Mouse (Mus musculus) limb, embryonic 13.5 days (tissue): ENCODE measurements around the gene Spg20. TPM values are rescaled to one million over a fixed set of nuclear protein-coding genes. Genes with fewer than 3 reads are reported as not detected.

Source experiments
- ATAC-seq: fragments of 200-750 bp; cut with Nextera tagmentation; 2 replicates; pipeline ENCODE4 v1.8.0; 2017; ENCODE audit warnings: low read depth, moderate number of reproducible peaks, moderate TSS enrichment; ENCODE audit not compliant: low FRiP score
- H3K27ac ChIP-seq: fragments of 300-500 bp; sonication (generic); 2 replicates; pipeline ENCODE4 v1.5.1; 2015; ENCODE audit warnings: inconsistent platforms, mild to moderate bottlenecking, moderate library complexity
- H3K27me3 ChIP-seq: fragments of 300-500 bp; sonication (generic); 2 replicates; pipeline ENCODE4 v1.6.1; 2015; ENCODE audit warnings: mild to moderate bottlenecking, inconsistent platforms
- H3K36me3 ChIP-seq: fragments of 300-500 bp; sonication (generic); 2 replicates; pipeline ENCODE4 v1.6.1; 2015; ENCODE audit warnings: inconsistent platforms, mild to moderate bottlenecking, moderate library complexity
- H3K4me1 ChIP-seq: fragments of 300-500 bp; sonication (generic); 2 replicates; pipeline ENCODE4 v1.6.1; 2015; ENCODE audit warnings: inconsistent platforms
- H3K4me2 ChIP-seq: fragments of 300-500 bp; sonication (generic); replicated peaks from 2 replicates; pipeline ENCODE4 v1.6.1; 2015; ENCODE audit warnings: inconsistent platforms, mild to moderate bottlenecking, moderate library complexity
- H3K4me3 ChIP-seq: fragments of 300-500 bp; sonication (generic); 2 replicates; pipeline ENCODE4 v1.5.1; 2015; ENCODE audit warnings: moderate library complexity, mild to moderate bottlenecking, inconsistent platforms
- H3K9ac ChIP-seq: fragments of 300-500 bp; sonication (generic); 2 replicates; pipeline ENCODE4 v1.6.1; 2015; ENCODE audit warnings: mild to moderate bottlenecking, inconsistent platforms
- H3K9me3 ChIP-seq: fragments of 300-500 bp; sonication (generic); 2 replicates; pipeline ENCODE4 v1.6.1; 2016; ENCODE audit warnings: inconsistent platforms
- WGBS: fragments of 180-500 bp; shearing (Covaris S2); methylation state at CpG from one replicate; pipeline ENCODE4 v1.1.7; 2015; 5-methylcytosine and 5-hydroxymethylcytosine counted together
- polyA plus RNA-seq: library from polyadenylated mRNA; unstranded; fragments of >200 nt; fragmentation: Nextera tagmentation; extraction: Ambion mirVana; gene quantifications from 2 replicates; pipeline ENCODE4 v1.2.1, GENCODE M21; 2015

Gene Spg20
- 87.7 and 92.6 TPM in 2 replicates for polyA plus RNA-seq

DNA sequence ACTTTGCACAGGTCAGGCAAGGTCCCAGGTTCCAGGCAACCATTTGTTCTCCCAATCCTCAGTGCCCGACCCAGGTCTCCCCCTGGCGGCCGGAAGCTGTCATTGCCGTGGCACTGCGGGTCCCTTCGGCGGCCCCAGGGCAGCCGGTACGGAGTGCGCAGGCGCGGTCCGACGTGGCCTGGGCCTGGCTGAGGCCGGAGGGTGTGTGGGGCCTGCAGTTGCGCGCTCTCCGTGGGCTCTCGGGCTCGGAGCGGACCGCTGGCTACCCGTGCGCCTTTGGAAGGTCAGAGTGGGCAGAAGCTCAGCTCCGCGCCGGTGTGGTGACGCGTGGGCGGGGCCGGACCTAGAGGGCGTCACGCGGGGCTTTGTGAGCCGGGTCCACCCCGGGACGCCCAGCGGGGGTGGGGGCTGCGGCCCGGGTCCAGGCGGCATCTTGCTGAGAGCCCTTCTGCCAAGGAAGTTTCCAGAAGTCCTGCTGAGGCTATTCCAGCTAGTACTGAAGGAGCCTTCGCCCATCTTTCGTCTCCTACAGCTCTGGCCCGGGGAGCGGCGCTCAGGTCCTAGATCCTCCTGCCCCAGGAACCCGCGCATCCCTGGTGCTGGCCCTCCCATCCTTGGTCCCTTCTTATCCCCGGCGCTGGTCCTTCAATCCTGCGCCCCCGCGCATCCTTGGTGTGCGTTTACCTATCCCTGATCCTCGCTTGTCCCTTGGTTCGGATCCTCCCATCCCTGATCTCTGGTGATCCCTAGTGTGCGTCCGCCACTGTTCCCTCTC lies at the start of gene Spg20:
Spg20 (plus strand) TSS at position 174 of the 775 bp plus-strand sequence.
- under 1% methylated on average over 55 of the region's 58 CpGs for WGBS
- Histone ChIP-seq H3K27ac (peak within 1 kb of the TSS; percentile 97), H3K9ac (peak within 1 kb of the TSS; percentile 96), H3K36me3 (peaks cover 8% of the 10 kb centered on the region), H3K4me1 (peaks cover 20% of the 10 kb centered on the region), H3K27me3 (no peaks in the 10 kb centered on the region), H3K4me2 (peak within 1 kb of the TSS; percentile 71), H3K4me3 (peak within 1 kb of the TSS; percentile 85), H3K9me3 (no peaks in the 10 kb centered on the region)
- ATAC-seq = peak; percentile 95

GRCm38 (mm10) chr3:55062653-55063052 lies 49.3 kb upstream of the Spg20 start:
- H3K9me3 ChIP-seq = no peaks in the 10 kb centered on the region
- H3K4me1 ChIP-seq = 0 out of 2 replicates have a peak, but pooled peaks cover 6% of the 10 kb centered on the region
- no peaks in the 10 kb centered on the region for H3K36me3 ChIP-seq
- WGBS = 70% methylated on average over 9 of the region's 9 CpGs
- no peak overlapping the region for H3K9ac ChIP-seq
- H3K27me3 ChIP-seq = peaks cover 28% of the 10 kb centered on the region
- no peak overlapping the region for H3K4me2 ChIP-seq
- no peak overlapping the region for H3K27ac ChIP-seq
- no peak overlapping the region for H3K4me3 ChIP-seq
- ATAC-seq = no peak

DNA sequence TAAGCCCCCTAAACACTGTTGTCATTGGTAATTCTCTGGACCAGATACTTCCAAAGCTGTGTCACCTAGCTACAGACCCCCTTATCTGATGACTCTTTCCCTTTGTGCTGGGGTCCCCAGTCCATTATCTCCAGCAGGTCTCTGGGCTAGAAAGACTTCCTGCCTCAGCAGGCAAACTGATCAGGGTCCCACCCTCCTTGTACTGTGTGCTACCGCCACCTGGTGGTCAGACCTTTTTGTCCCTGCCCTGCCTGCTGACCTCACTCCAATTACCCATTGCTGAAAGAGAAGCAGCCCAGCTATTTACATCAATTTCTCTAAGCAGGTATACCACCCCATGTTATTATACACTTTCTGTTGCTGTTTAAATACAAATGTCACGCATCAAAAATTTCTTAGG lies 47.5 kb upstream of the Spg20 start:
- WGBS = 21% methylated on average over 2 of the region's 2 CpGs
- H3K4me3 ChIP-seq = no peak overlapping the region
- peaks cover 25% of the 10 kb centered on the region for H3K27me3 ChIP-seq
- ATAC-seq = no peak
- H3K27ac ChIP-seq = no peak overlapping the region
- H3K36me3 ChIP-seq = no peaks in the 10 kb centered on the region
- no peaks in the 10 kb centered on the region for H3K9me3 ChIP-seq
- no peak overlapping the region for H3K4me2 ChIP-seq
- no peak overlapping the region for H3K9ac ChIP-seq
- H3K4me1 ChIP-seq = 0 out of 2 replicates have a peak, but pooled peaks cover 6% of the 10 kb centered on the region

- no peaks in the 10 kb centered on the region for H3K9me3 ChIP-seq
- no peak overlapping the region for H3K4me3 ChIP-seq
- H3K36me3 ChIP-seq = no peaks in the 10 kb centered on the region
- 62% methylated on average over 14 of the region's 14 CpGs for WGBS
- H3K27me3 ChIP-seq = peaks cover 25% of the 10 kb centered on the region
- H3K27ac ChIP-seq = no peak overlapping the region
- no peak for ATAC-seq
- H3K9ac ChIP-seq = no peak overlapping the region
- H3K4me1 ChIP-seq = 0 out of 2 replicates have a peak, but pooled peaks cover 6% of the 10 kb centered on the region
- no peak overlapping the region for H3K4me2 ChIP-seq
Measured at GRCm38 (mm10) chr3:55065738-55066665, 45.9 kb upstream of the Spg20 start.

GRCm38 (mm10) chr3:55066666-55067023 lies 45.3 kb upstream of the Spg20 start:
- Histone ChIP-seq H3K27ac (no peak overlapping the region), H3K9ac (no peak overlapping the region), H3K27me3 (peaks cover 25% of the 10 kb centered on the region), H3K9me3 (no peaks in the 10 kb centered on the region), H3K4me1 (0 out of 2 replicates have a peak, but pooled peaks cover 6% of the 10 kb centered on the region), H3K4me3 (no peak overlapping the region), H3K36me3 (no peaks in the 10 kb centered on the region), H3K4me2 (no peak overlapping the region)
- 69% methylated on average over 12 of the region's 12 CpGs for WGBS
- no peak for ATAC-seq

GRCm38 (mm10) chr3:55067791-55068434 lies 44.0 kb upstream of the Spg20 start:
- Histone ChIP-seq H3K27me3 (peaks cover 18% of the 10 kb centered on the region), H3K9me3 (no peaks in the 10 kb centered on the region), H3K36me3 (no peaks in the 10 kb centered on the region), H3K4me1 (0 out of 2 replicates have a peak, but pooled peaks cover 6% of the 10 kb centered on the region), H3K9ac (no peak overlapping the region), H3K4me3 (no peak overlapping the region), H3K4me2 (no peak overlapping the region), H3K27ac (no peak overlapping the region)
- 37% methylated on average over 7 of the region's 7 CpGs for WGBS
- ATAC-seq = no peak

GRCm38 (mm10) chr3:55074576-55075293 lies 37.2 kb upstream of the Spg20 start:
- Histone ChIP-seq H3K4me3 (no peak overlapping the region), H3K4me1 (peaks cover 14% of the 10 kb centered on the region), H3K9ac (no peak overlapping the region), H3K27ac (no peak overlapping the region), H3K9me3 (no peaks in the 10 kb centered on the region), H3K27me3 (no peaks in the 10 kb centered on the region), H3K36me3 (no peaks in the 10 kb centered on the region), H3K4me2 (no peak overlapping the region)
- 81% methylated on average over 6 of the region's 6 CpGs for WGBS
- ATAC-seq = no peak

GRCm38 (mm10) chr3:55075294-55075648 lies 36.6 kb upstream of the Spg20 start:
- Histone ChIP-seq H3K4me1 (peaks cover 14% of the 10 kb centered on the region), H3K36me3 (no peaks in the 10 kb centered on the region), H3K4me3 (no peak overlapping the region), H3K4me2 (no peak overlapping the region), H3K9me3 (no peaks in the 10 kb centered on the region), H3K9ac (no peak overlapping the region), H3K27me3 (no peaks in the 10 kb centered on the region), H3K27ac (no peak overlapping the region)
- ATAC-seq = no peak
- WGBS = 48% methylated on average over 3 of the region's 3 CpGs

- Histone ChIP-seq H3K9ac (no peak overlapping the region), H3K9me3 (no peaks in the 10 kb centered on the region), H3K27ac (0 out of 2 replicates have a peak overlapping the region, but pooled peaks have one; percentile 28), H3K27me3 (no peaks in the 10 kb centered on the region), H3K4me2 (no peak overlapping the region), H3K4me3 (no peak overlapping the region), H3K36me3 (no peaks in the 10 kb centered on the region), H3K4me1 (peaks cover 14% of the 10 kb centered on the region)
- WGBS = 30% methylated on average over 6 of the region's 6 CpGs
- peak; percentile 67; the same call in 1 of the 2 replicates for ATAC-seq
Measured at GRCm38 (mm10) chr3:55078233-55078632, 33.7 kb upstream of the Spg20 start.

GRCm38 (mm10) chr3:55079619-55080018 lies 32.3 kb upstream of the Spg20 start:
- Histone ChIP-seq H3K9me3 (no peaks in the 10 kb centered on the region), H3K27ac (no peak overlapping the region), H3K4me2 (no peak overlapping the region), H3K4me1 (peaks cover 14% of the 10 kb centered on the region), H3K9ac (no peak overlapping the region), H3K36me3 (no peaks in the 10 kb centered on the region), H3K4me3 (no peak overlapping the region), H3K27me3 (no peaks in the 10 kb centered on the region)
- ATAC-seq = peak; percentile 82
- 71% methylated on average over 8 of the region's 8 CpGs for WGBS

DNA sequence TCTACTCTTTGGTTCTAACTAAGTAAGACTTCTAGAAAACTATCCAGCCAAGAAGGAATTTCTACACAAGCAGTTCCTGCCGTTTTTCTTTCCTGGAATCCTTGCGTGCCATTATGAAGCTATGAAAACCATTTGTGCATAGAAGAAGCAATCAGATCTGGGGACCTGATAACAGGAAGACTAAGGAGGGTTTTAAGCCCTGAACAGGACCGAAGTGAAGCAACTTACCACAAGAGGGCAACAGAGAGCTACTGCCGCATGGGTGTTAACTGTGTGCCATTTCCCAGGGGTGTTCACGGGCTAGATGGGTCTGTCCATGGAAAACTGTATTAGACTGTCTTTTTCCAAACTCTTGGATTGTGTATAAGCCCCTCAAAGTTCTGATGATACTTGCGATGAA lies 31.9 kb upstream of the Spg20 start:
- Histone ChIP-seq H3K27ac (no peak overlapping the region), H3K4me1 (peaks cover 14% of the 10 kb centered on the region), H3K27me3 (no peaks in the 10 kb centered on the region), H3K4me3 (no peak overlapping the region), H3K36me3 (no peaks in the 10 kb centered on the region), H3K4me2 (no peak overlapping the region), H3K9ac (no peak overlapping the region), H3K9me3 (no peaks in the 10 kb centered on the region)
- 15% methylated on average over 6 of the region's 6 CpGs for WGBS
- peak; percentile 76 for ATAC-seq
